Mouse (Mus musculus) heart, embryonic 14.5 days (tissue): ENCODE results near the gene Csnk1d. TPM values are rescaled to one million over a fixed set of nuclear protein-coding genes. Genes with fewer than 3 reads are reported as not detected.

Experiments used
- ATAC-seq: fragments of 200-750 bp; cut with Nextera tagmentation; 2 replicates; pipeline ENCODE4 v1.8.0; 2017; ENCODE audit warnings: low read depth, moderate TSS enrichment; ENCODE audit not compliant: insufficient number of reproducible peaks, insufficient read depth, low FRiP score
- H3K27ac ChIP-seq, 2 experiments: fragments of 200-500 bp in 1 of 2; fragments of 300-500 bp in 1 of 2; sonication (generic) in 1 of 2; replicated peaks in 1 of 2; 2 replicates each; pipeline ENCODE4 v1.5.1; 2012 to 2014; ENCODE audit warnings: low read depth in 2 of 2, low read length in 2 of 2, control low read depth in 1 of 2, mild to moderate bottlenecking in 1 of 2, mixed read lengths in 1 of 2; ENCODE audit not compliant: control insufficient read depth in 1 of 2, insufficient read depth in 1 of 2
- H3K27me3 ChIP-seq: fragments of 300-500 bp; sonication (generic); 2 replicates; pipeline ENCODE4 v1.6.1; 2014; ENCODE audit warnings: mild to moderate bottlenecking, low read length, control low read depth; ENCODE audit not compliant: control insufficient read depth, insufficient read depth
- H3K36me3 ChIP-seq: fragments of 300-500 bp; sonication (generic); 2 replicates; pipeline ENCODE4 v1.6.1; 2014; ENCODE audit warnings: mild to moderate bottlenecking, control low read depth, low read length, mixed read lengths; ENCODE audit not compliant: control insufficient read depth, insufficient read depth
- H3K4me1 ChIP-seq, 2 experiments: fragments of 200-500 bp in 1 of 2; fragments of 300-500 bp in 1 of 2; sonication (generic) in 1 of 2; 2 replicates each; pipeline ENCODE4 v1.6.1; 2012 to 2014; ENCODE audit warnings: low read length in 2 of 2, control low read depth in 1 of 2, mixed read lengths in 1 of 2; ENCODE audit not compliant: control insufficient read depth in 2 of 2, insufficient read depth in 2 of 2
- H3K4me2 ChIP-seq: fragments of 300-500 bp; sonication (generic); 2 replicates; pipeline ENCODE4 v1.6.1; 2014; ENCODE audit warnings: mild to moderate bottlenecking, low read length
- H3K4me3 ChIP-seq, 2 experiments: fragments of 200-500 bp in 1 of 2; fragments of 300-500 bp in 1 of 2; sonication (generic) in 1 of 2; 2 replicates each; pipeline ENCODE4 v1.5.1; 2012 to 2014; ENCODE audit warnings: low read length in 2 of 2, mild to moderate bottlenecking in 2 of 2, control low read depth in 1 of 2, low read depth in 1 of 2, moderate library complexity in 1 of 2; ENCODE audit not compliant: control insufficient read depth in 1 of 2, insufficient read depth in 1 of 2
- H3K9ac ChIP-seq: fragments of 300-500 bp; sonication (generic); 2 replicates; pipeline ENCODE4 v1.6.1; 2014; ENCODE audit warnings: mild to moderate bottlenecking, low read length
- H3K9me3 ChIP-seq: fragments of 300-500 bp; sonication (generic); 2 replicates; pipeline ENCODE4 v1.6.1; 2016; ENCODE audit warnings: low read length, control low read depth; ENCODE audit not compliant: control insufficient read depth
- WGBS: fragments of 180-500 bp; shearing (Covaris S2); extraction: QIAGEN DNeasy Blood & Tissue Kit; methylation state at CpG from one replicate; pipeline ENCODE4 v1.1.7; 2014; 5-methylcytosine and 5-hydroxymethylcytosine counted together
- polyA plus RNA-seq: library from polyadenylated mRNA; unstranded; fragments of >200 nt; fragmentation: Nextera tagmentation; extraction: Ambion mirVana; gene quantifications from 2 replicates; pipeline ENCODE4 v1.2.1, GENCODE M21; 2014

Gene Csnk1d
- polyA plus RNA-seq, 1 experiment from 2014 or later: 45.6 TPM

GRCm38 (mm10) chr11:121001966-121002365 is 10.8 kb upstream of the Csnk1d start:
- no peak overlapping the region for H3K27ac ChIP-seq
- no peak overlapping the region for H3K4me3 ChIP-seq
- peaks cover 2 to 4% of the 10 kb centered on the region in 2 experiments; a peak in 1 of 4 replicates for H3K4me1 ChIP-seq
- H3K9me3 ChIP-seq: no peaks in the 10 kb centered on the region
- 53% methylated on average over 4 of the region's 4 CpGs for WGBS
- H3K9ac ChIP-seq: no peak overlapping the region
- ATAC-seq: no peak
- no peaks in the 10 kb centered on the region for H3K36me3 ChIP-seq
- no peak overlapping the region for H3K4me2 ChIP-seq
- H3K27me3 ChIP-seq: no peaks in the 10 kb centered on the region

- ATAC-seq: no peak
- H3K4me3 ChIP-seq: no peak overlapping the region
- no peak overlapping the region for H3K9ac ChIP-seq
- no peaks in the 10 kb centered on the region for H3K27me3 ChIP-seq
- H3K4me2 ChIP-seq: no peak overlapping the region
- H3K27ac ChIP-seq: no peak overlapping the region
- no peaks in the 10 kb centered on the region for H3K9me3 ChIP-seq
- WGBS: 84% methylated on average over 6 of the region's 6 CpGs
- H3K36me3 ChIP-seq: no peaks in the 10 kb centered on the region
- H3K4me1 ChIP-seq: peaks cover 14 to 25% of the 10 kb centered on the region in 2 experiments
Measured at GRCm38 (mm10) chr11:120994741-120995140, 3.6 kb upstream of the Csnk1d start.

GRCm38 (mm10) chr11:120993586-120993985 is 2.5 kb upstream of the Csnk1d start:
- no peak overlapping the region for H3K9ac ChIP-seq
- no peak for ATAC-seq
- no peak overlapping the region for H3K4me3 ChIP-seq
- peaks cover 21 to 37% of the 10 kb centered on the region in 2 experiments for H3K4me1 ChIP-seq
- WGBS: 65% methylated on average over 5 of the region's 5 CpGs
- no peaks in the 10 kb centered on the region for H3K36me3 ChIP-seq
- no peaks in the 10 kb centered on the region for H3K9me3 ChIP-seq
- no peak overlapping the region for H3K4me2 ChIP-seq
- H3K27ac ChIP-seq: no peak overlapping the region
- H3K27me3 ChIP-seq: no peaks in the 10 kb centered on the region

GRCm38 (mm10) chr11:120993080-120993479 is 1.9 kb upstream of the Csnk1d start:
- H3K27me3 ChIP-seq: no peaks in the 10 kb centered on the region
- H3K4me2 ChIP-seq: no peak overlapping the region
- no peaks in the 10 kb centered on the region for H3K36me3 ChIP-seq
- 95% methylated on average over 3 of the region's 3 CpGs for WGBS
- no peak overlapping the region for H3K4me3 ChIP-seq
- no peak for ATAC-seq
- peaks cover 24 to 42% of the 10 kb centered on the region in 2 experiments for H3K4me1 ChIP-seq
- H3K27ac ChIP-seq: no peak overlapping the region
- no peak overlapping the region for H3K9ac ChIP-seq
- no peaks in the 10 kb centered on the region for H3K9me3 ChIP-seq

- ATAC-seq: no peak
Measured at GRCm38 (mm10) chr11:120991791-120992190, 661 bp upstream of the Csnk1d start.

GRCm38 (mm10) chr11:120990126-120990781 is 876 bp downstream of the Csnk1d start:
- 6% methylated on average over 19 of the region's 35 CpGs for WGBS
- peak overlapping the region; percentile 98 to 100 for H3K4me3 ChIP-seq
- peaks cover 22 to 66% of the 10 kb centered on the region in 2 experiments for H3K4me1 ChIP-seq
- peaks cover 21% of the 10 kb centered on the region for H3K36me3 ChIP-seq
- H3K4me2 ChIP-seq: peak overlapping the region; percentile 86
- H3K27ac ChIP-seq: peak overlapping the region; percentile 94 to 96
- no peaks in the 10 kb centered on the region for H3K27me3 ChIP-seq
- ATAC-seq: peak; percentile 58
- H3K9ac ChIP-seq: peak overlapping the region; percentile 100
- H3K9me3 ChIP-seq: no peaks in the 10 kb centered on the region

More at GRCm38 (mm10) chr11:120991791-120992190, 661 bp upstream of the Csnk1d start:
- H3K4me3 ChIP-seq: peak overlapping the region; percentile 56 to 100
- H3K4me1 ChIP-seq: peaks cover 24 to 54% of the 10 kb centered on the region in 2 experiments
- WGBS: 57% methylated on average over 3 of the region's 3 CpGs
- H3K9ac ChIP-seq: peak overlapping the region; percentile 100
- peak overlapping the region; percentile 86 for H3K4me2 ChIP-seq
- no peaks in the 10 kb centered on the region for H3K27me3 ChIP-seq
- H3K9me3 ChIP-seq: no peaks in the 10 kb centered on the region
- peak overlapping the region; percentile 49 to 96; a peak in 3 of 4 replicates for H3K27ac ChIP-seq
- peaks cover 7% of the 10 kb centered on the region; the same call in 1 of the 2 replicates for H3K36me3 ChIP-seq

GRCm38 (mm10) chr11:120989523-120989922 is 1.6 kb downstream of the Csnk1d start:
- peak overlapping the region; percentile 86 for H3K4me2 ChIP-seq
- WGBS: 17% methylated on average over 1 of the region's 1 CpGs
- H3K4me3 ChIP-seq: peak overlapping the region; percentile 98 to 100; a peak in 3 of 4 replicates
- no peaks in the 10 kb centered on the region for H3K27me3 ChIP-seq
- H3K27ac ChIP-seq: peak overlapping the region in 1 of 2 experiments; percentile 96; a peak in 1 of 4 replicates
- peak overlapping the region; percentile 100 for H3K9ac ChIP-seq
- peaks cover 24 to 73% of the 10 kb centered on the region in 2 experiments for H3K4me1 ChIP-seq
- no peak for ATAC-seq
- H3K36me3 ChIP-seq: peaks cover 28% of the 10 kb centered on the region
- H3K9me3 ChIP-seq: no peaks in the 10 kb centered on the region
